Mouse (Mus musculus) small intestine, adult 2 months (tissue): ENCODE measurements around the gene Dstn.

ENCODE experiments used
- CTCF ChIP-seq: fragments of 200-500 bp; IDR thresholded peaks from 2 replicates; pipeline ENCODE4 v1.5.1; 2012; ENCODE audit warnings: low read depth, mild to moderate bottlenecking, control low read depth, inconsistent platforms, low read length, moderate library complexity, mixed read lengths; ENCODE audit not compliant: insufficient replicate concordance, insufficient read length; ENCODE audit errors: extremely low read depth
- POLR2A ChIP-seq: fragments of 200-500 bp; IDR thresholded peaks from 2 replicates; pipeline ENCODE4 v1.6.1; 2012; ENCODE audit warnings: low read depth, mild to moderate bottlenecking, control low read depth, inconsistent platforms, low read length, moderate library complexity

DNA sequence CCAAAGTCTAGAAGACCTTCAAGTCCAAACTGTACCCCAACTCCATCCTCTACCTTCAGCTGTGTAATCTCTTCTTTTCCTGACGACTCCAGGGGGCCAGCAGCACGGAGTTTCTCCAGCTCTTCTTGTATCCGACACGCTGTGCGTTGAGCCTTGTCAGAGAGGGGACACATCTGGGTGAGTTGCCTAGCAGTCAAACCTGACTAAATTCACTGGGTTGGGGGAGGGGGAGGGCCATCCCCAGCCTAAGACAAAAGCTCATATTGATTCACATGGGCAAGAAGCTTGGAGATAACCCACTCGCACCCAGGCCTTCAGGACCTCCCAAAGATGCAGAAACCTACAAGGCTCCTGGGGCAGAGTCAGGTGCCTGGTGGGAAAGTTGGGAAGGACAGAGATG is 34.1 kb downstream of the Dstn start:
- no peak for TF ChIP-seq CTCF
- no peak for TF ChIP-seq POLR2A
